Mouse (Mus musculus) stomach, postnatal 0 days (tissue): ENCODE results near the gene Adgrg6. TPM values are rescaled to one million over a fixed set of nuclear protein-coding genes. Genes with fewer than 3 reads are reported as not detected.

Experiments
- ATAC-seq: fragments of 200-750 bp; cut with Nextera tagmentation; 2 replicates; pipeline ENCODE4 v1.8.0; 2017; ENCODE audit not compliant: low FRiP score, low TSS enrichment
- DNase-seq: peaks from one replicate; pipeline ENCODE4 v3.0.0-alpha.2; 2016; ENCODE audit warnings: low spot score
- H3K27ac ChIP-seq: fragments of 300-500 bp; sonication (generic); replicated peaks from 2 replicates; pipeline ENCODE4 v1.5.1; 2014; ENCODE audit warnings: mild to moderate bottlenecking, control low read depth
- H3K27me3 ChIP-seq: fragments of 300-500 bp; sonication (generic); 2 replicates; pipeline ENCODE4 v1.6.1; 2014; ENCODE audit warnings: low read length; ENCODE audit not compliant: control insufficient read depth, insufficient read depth
- H3K36me3 ChIP-seq: fragments of 300-500 bp; sonication (generic); 2 replicates; pipeline ENCODE4 v1.6.1; 2014; ENCODE audit warnings: low read length, mixed read lengths; ENCODE audit not compliant: control insufficient read depth, insufficient read depth
- H3K4me1 ChIP-seq: fragments of 300-500 bp; sonication (generic); replicated peaks from 2 replicates; pipeline ENCODE4 v1.6.1; 2014; ENCODE audit warnings: antibody characterized with exemption; ENCODE audit not compliant: control insufficient read depth, insufficient read depth
- H3K4me2 ChIP-seq: fragments of 300-500 bp; sonication (generic); replicated peaks from 2 replicates; pipeline ENCODE4 v1.6.1; 2014; ENCODE audit warnings: low read depth, mild to moderate bottlenecking, control low read depth, moderate library complexity
- H3K4me3 ChIP-seq: fragments of 300-500 bp; sonication (generic); 2 replicates; pipeline ENCODE4 v1.5.1; 2014; ENCODE audit warnings: low read depth, low read length, control low read depth
- H3K9ac ChIP-seq: fragments of 300-500 bp; sonication (generic); 2 replicates; pipeline ENCODE4 v1.6.1; 2014; ENCODE audit warnings: mild to moderate bottlenecking, low read length, control low read depth, mixed read lengths
- H3K9me3 ChIP-seq: fragments of 300-500 bp; sonication (generic); 2 replicates; pipeline ENCODE4 v1.6.1; 2016; ENCODE audit warnings: low read length; ENCODE audit not compliant: control insufficient read depth
- CTCF ChIP-seq: IDR thresholded peaks from 2 replicates; pipeline ENCODE4 v1.5.1; 2016; ENCODE audit warnings: antibody characterized with exemption, low read depth, mild to moderate bottlenecking, moderate library complexity
- EP300 ChIP-seq: optimal IDR thresholded peaks from 2 replicates; pipeline ENCODE3; 2016; ENCODE audit warnings: antibody characterized with exemption
- WGBS: fragments of 180-500 bp; shearing (Covaris S2); extraction: QIAGEN DNeasy Blood & Tissue Kit; methylation state at CpG from one replicate; pipeline ENCODE4 v1.1.7; 2014; 5-methylcytosine and 5-hydroxymethylcytosine counted together
- polyA plus RNA-seq: library from polyadenylated mRNA; unstranded; fragments of >200 nt; fragmentation: Nextera tagmentation; extraction: Ambion mirVana; gene quantifications from 2 replicates; pipeline ENCODE4 v1.2.1, GENCODE M21; 2015

Gene Adgrg6
- polyA plus RNA-seq, 1 experiment from 2014 or later: 8.1 TPM

GRCm38 (mm10) chr10:14571143-14571542 is 25.7 kb upstream of the Adgrg6 start:
- TF ChIP-seq EP300: no peak
- TF ChIP-seq CTCF: no peak
- Histone ChIP-seq H3K9me3 (no peaks in the 10 kb centered on the region), H3K4me1 (no peaks in the 10 kb centered on the region), H3K4me3 (no peak overlapping the region), H3K27me3 (no peaks in the 10 kb centered on the region), H3K9ac (no peak overlapping the region), H3K36me3 (no peaks in the 10 kb centered on the region), H3K4me2 (no peak overlapping the region), H3K27ac (no peak overlapping the region)
- no peak for DNase-seq
- ATAC-seq: no peak

GRCm38 (mm10) chr10:14570616-14571015 is 25.2 kb upstream of the Adgrg6 start:
- H3K9me3 ChIP-seq: no peaks in the 10 kb centered on the region
- TF ChIP-seq EP300 (no peak), CTCF (no peak)
- no peak overlapping the region for H3K9ac ChIP-seq
- ATAC-seq (no peak), DNase-seq (no peak)
- H3K4me2 ChIP-seq: no peak overlapping the region
- H3K4me1 ChIP-seq: no peaks in the 10 kb centered on the region
- no peak overlapping the region for H3K27ac ChIP-seq
- no peak overlapping the region for H3K4me3 ChIP-seq
- H3K36me3 ChIP-seq: no peaks in the 10 kb centered on the region
- no peaks in the 10 kb centered on the region for H3K27me3 ChIP-seq
- 8% methylated on average over 2 of the region's 2 CpGs for WGBS

- Histone ChIP-seq H3K9me3 (no peaks in the 10 kb centered on the region), H3K27ac (0 out of 2 replicates have a peak overlapping the region, but pooled peaks have one; percentile 13), H3K4me1 (0 out of 2 replicates have a peak, but pooled peaks cover 2% of the 10 kb centered on the region), H3K36me3 (no peaks in the 10 kb centered on the region), H3K9ac (no peak overlapping the region), H3K27me3 (no peaks in the 10 kb centered on the region), H3K4me2 (peak overlapping the region; percentile 99), H3K4me3 (peak overlapping the region; percentile 82)
- DNase-seq (peak; percentile 50), ATAC-seq (peak; percentile 56)
- no peak for TF ChIP-seq EP300
- no peak for TF ChIP-seq CTCF
- 37% methylated on average over 7 of the region's 7 CpGs for WGBS
Observed at GRCm38 (mm10) chr10:14546111-14546551, 672 bp upstream of the Adgrg6 start.

GRCm38 (mm10) chr10:14544608-14544940 is 885 bp downstream of the Adgrg6 start:
- H3K9ac ChIP-seq: peak overlapping the region; percentile 82

GRCm38 (mm10) chr10:14543511-14544067 is 1.9 kb downstream of the Adgrg6 start:
- 56% methylated on average over 8 of the region's 8 CpGs for WGBS
- Histone ChIP-seq H3K4me1 (0 out of 2 replicates have a peak, but pooled peaks cover 2% of the 10 kb centered on the region), H3K9me3 (no peaks in the 10 kb centered on the region), H3K4me3 (peak overlapping the region; percentile 82), H3K9ac (no peak overlapping the region), H3K27ac (no peak overlapping the region), H3K4me2 (peak overlapping the region; percentile 99), H3K36me3 (no peaks in the 10 kb centered on the region), H3K27me3 (no peaks in the 10 kb centered on the region)
- no peak for DNase-seq
- no peak for ATAC-seq
- TF ChIP-seq CTCF: no peak
- no peak for TF ChIP-seq EP300

More at GRCm38 (mm10) chr10:14544608-14544940, 885 bp downstream of the Adgrg6 start:
- Histone ChIP-seq H3K4me3 (peak overlapping the region; percentile 82), H3K27ac (peak overlapping the region; percentile 81), H3K9me3 (no peaks in the 10 kb centered on the region), H3K27me3 (no peaks in the 10 kb centered on the region), H3K4me1 (0 out of 2 replicates have a peak, but pooled peaks cover 2% of the 10 kb centered on the region), H3K4me2 (peak overlapping the region; percentile 99), H3K36me3 (no peaks in the 10 kb centered on the region)
- DNase-seq (no peak), ATAC-seq (peak; percentile 22)
- no peak for TF ChIP-seq CTCF
- no peak for TF ChIP-seq EP300
- WGBS: 8% methylated on average over 9 of the region's 9 CpGs

- DNase-seq: no peak
- H3K4me1 ChIP-seq: no peaks in the 10 kb centered on the region
- H3K36me3 ChIP-seq: no peaks in the 10 kb centered on the region
- no peak overlapping the region for H3K9ac ChIP-seq
- no peak overlapping the region for H3K27ac ChIP-seq
- WGBS: 82% methylated on average over 3 of the region's 3 CpGs
- H3K27me3 ChIP-seq: no peaks in the 10 kb centered on the region
- no peak for ATAC-seq
- H3K9me3 ChIP-seq: no peaks in the 10 kb centered on the region
- TF ChIP-seq CTCF (no peak), EP300 (no peak)
- H3K4me2 ChIP-seq: no peak overlapping the region
- H3K4me3 ChIP-seq: no peak overlapping the region
Observed at GRCm38 (mm10) chr10:14537102-14537501, 8.4 kb downstream of the Adgrg6 start.
